ENCODE assay signal across 15 mouse cellular contexts in the genomic region with DNA sequence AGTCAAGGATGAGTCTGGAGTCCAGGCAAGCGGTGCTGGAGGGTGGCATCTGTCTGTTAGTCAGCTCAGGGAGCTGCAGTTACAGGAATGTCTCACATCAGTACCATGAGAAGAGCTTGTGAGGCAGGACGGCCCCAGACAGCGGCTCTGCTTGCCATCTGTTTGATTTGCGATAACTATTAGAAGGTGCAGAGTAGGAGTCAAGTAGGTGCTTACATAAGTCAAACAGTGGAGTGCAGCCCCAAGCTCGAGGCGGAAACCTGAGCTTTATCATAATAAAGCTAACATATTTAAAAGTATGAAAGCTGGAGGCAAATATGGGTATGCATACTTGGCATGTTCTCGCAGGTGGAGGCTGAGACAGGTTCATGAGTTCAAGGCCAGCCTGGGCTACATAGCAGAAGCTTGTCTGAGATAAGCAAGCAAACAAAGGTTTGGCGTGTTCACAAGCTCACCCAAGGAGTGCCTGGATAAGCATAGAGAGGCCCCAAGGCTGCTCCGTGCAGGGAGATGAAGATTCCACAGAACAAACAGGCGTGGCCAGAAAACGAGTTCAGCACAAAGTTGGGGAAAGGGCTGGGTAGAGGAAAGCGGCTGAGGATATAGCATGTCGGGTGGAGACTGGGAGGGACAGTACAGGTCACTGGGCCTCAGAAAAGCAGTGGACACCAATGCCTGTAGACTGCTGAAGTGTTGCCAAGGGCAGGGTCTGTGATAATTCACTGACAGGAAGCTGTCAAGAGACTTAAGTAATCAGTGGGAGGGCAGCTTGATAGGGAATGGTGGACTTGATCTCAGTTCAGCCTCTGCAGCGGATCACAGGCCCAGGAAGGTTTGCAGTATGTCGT.
DNase-seq lines count a peak whose midpoint lies in the region; ATAC-seq and TF ChIP-seq lines count a peak whose summit lies in the region.
"Had no signal": no experiment of that assay in that cellular context is flagged by ENCODE, and none has a peak within 500 bp of the region (broad histone marks: within the 10 kb centered on the region; RNA-seq: fewer than 3 reads in every experiment).

No protein-coding gene starts in this region.

- WGBS in heart, embryonic 15.5 days, result 37% methylated on average over 15 of the region's 15 CpGs
- 43% methylated on average over 15 of the region's 15 CpGs for WGBS in lung, embryonic 16.5 days
- WGBS in lung, adult 2 months, result 52% methylated on average over 15 of the region's 15 CpGs
- WGBS in stomach, postnatal 0 days, result 34% methylated on average over 15 of the region's 15 CpGs
- 88% methylated on average over 15 of the region's 15 CpGs for WGBS in midbrain, embryonic 11.5 days

- peaks cover 26% of the 10 kb centered on the region for H3K4me1 ChIP-seq in heart, embryonic 15.5 days (replicated peaks)
- H3K4me1 ChIP-seq in lung, embryonic 16.5 days (replicated peaks; ENCODE audit: control insufficient read depth, insufficient read depth, low read length), result peaks cover 23% of the 10 kb centered on the region
- peaks cover 10% of the 10 kb centered on the region; the same call in 1 of the 2 replicates for H3K4me1 ChIP-seq in lung, adult 2 months (ENCODE audit: control insufficient read depth, insufficient read depth, low read length)
- H3K4me1 ChIP-seq in stomach, postnatal 0 days (replicated peaks; ENCODE audit: control insufficient read depth, insufficient read depth), result peaks cover 7% of the 10 kb centered on the region
- H3K4me1 ChIP-seq in midbrain, embryonic 11.5 days (ENCODE audit: control insufficient read depth, insufficient read depth, low read length), result no peaks in the 10 kb centered on the region
- H3K4me1 ChIP-seq: hindbrain, embryonic 15.5 days had no signal

- no peak for TF ChIP-seq EP300 in stomach, postnatal 0 days (optimal IDR thresholded peaks at IDR 0.05)

- H3K36me3 ChIP-seq in heart, embryonic 15.5 days, result no peaks in the 10 kb centered on the region
- no peaks in the 10 kb centered on the region for H3K36me3 ChIP-seq in lung, embryonic 16.5 days (ENCODE audit: control insufficient read depth, insufficient read depth, low read length)
- H3K36me3 ChIP-seq in stomach, postnatal 0 days (ENCODE audit: control insufficient read depth, insufficient read depth, low read length), result no peaks in the 10 kb centered on the region
- H3K36me3 ChIP-seq in midbrain, embryonic 11.5 days (ENCODE audit: control insufficient read depth, insufficient read depth, low read length), result no peaks in the 10 kb centered on the region
- H3K36me3 ChIP-seq: G1E; hindbrain, embryonic 15.5 days; neural tube, embryonic 12.5 days had no signal

- TF ChIP-seq CTCF in lung, adult 2 months (IDR thresholded peaks at IDR 0.05; ENCODE audit: insufficient read depth, low read length), result no peak
- no peak for TF ChIP-seq CTCF in stomach, postnatal 0 days (IDR thresholded peaks at IDR 0.05; ENCODE audit: low read depth)

- no peak overlapping the region for H3K4me2 ChIP-seq in heart, embryonic 15.5 days
- H3K4me2 ChIP-seq in lung, embryonic 16.5 days (ENCODE audit: low read depth, low read length), result no peak overlapping the region
- no peak overlapping the region for H3K4me2 ChIP-seq in stomach, postnatal 0 days (replicated peaks; ENCODE audit: low read depth)
- no peak overlapping the region for H3K4me2 ChIP-seq in midbrain, embryonic 11.5 days
- H3K4me2 ChIP-seq: hindbrain, embryonic 15.5 days; neural tube, embryonic 12.5 days had no signal

- H3K9me3 ChIP-seq in heart, embryonic 15.5 days (replicated peaks), result no peaks in the 10 kb centered on the region
- no peaks in the 10 kb centered on the region for H3K9me3 ChIP-seq in lung, embryonic 16.5 days (ENCODE audit: control insufficient read depth, low read length)
- no peaks in the 10 kb centered on the region for H3K9me3 ChIP-seq in stomach, postnatal 0 days (ENCODE audit: control insufficient read depth, low read length)
- no peaks in the 10 kb centered on the region for H3K9me3 ChIP-seq in midbrain, embryonic 11.5 days (ENCODE audit: control insufficient read depth, low read length)
- H3K9me3 ChIP-seq: hindbrain, embryonic 15.5 days; neural tube, embryonic 12.5 days had no signal

- peak; percentile 58 for ATAC-seq in heart, embryonic 15.5 days (replicated peaks; ENCODE audit: insufficient number of reproducible peaks, insufficient read depth, low FRiP score, low read depth)
- peak; percentile 81 for ATAC-seq in lung, embryonic 16.5 days (ENCODE audit: low read depth)
- peak; percentile 91 for ATAC-seq in stomach, postnatal 0 days (ENCODE audit: low FRiP score, low TSS enrichment)
- ATAC-seq in midbrain, embryonic 11.5 days (ENCODE audit: low FRiP score), result no peak

- TF ChIP-seq POLR2A in lung, adult 2 months (IDR thresholded peaks at IDR 0.05; ENCODE audit: borderline replicate concordance, extremely low read depth, low read depth, low read length), result no peak

- H3K9ac ChIP-seq in heart, embryonic 15.5 days, result no peak overlapping the region
- H3K9ac ChIP-seq in lung, embryonic 16.5 days (ENCODE audit: low read length), result no peak overlapping the region
- H3K9ac ChIP-seq in stomach, postnatal 0 days (ENCODE audit: low read length), result no peak overlapping the region
- H3K9ac ChIP-seq in midbrain, embryonic 11.5 days (ENCODE audit: low read length), result no peak overlapping the region
- H3K9ac ChIP-seq: hindbrain, embryonic 15.5 days; neural tube, embryonic 12.5 days had no signal

- no peak for DNase-seq in heart, adult 8-10 months (ENCODE audit: low spot score)
- no peak for DNase-seq in lung, adult 2 months
- peak; percentile 69 for DNase-seq in kidney, postnatal 14 days
- peak; percentile 77 for DNase-seq in stomach, postnatal 0 days (ENCODE audit: low spot score)
- no peak for DNase-seq in midbrain, embryonic 11.5 days (ENCODE audit: low spot score, missing footprints)
- DNase-seq: adrenal gland, postnatal 25 days; cerebellum, adult 9-11 months; gastrocnemius, postnatal 14 days; layer of hippocampus, adult 9-11 months had no signal

- peak overlapping the region; percentile 24; the same call in 1 of the 2 replicates for H3K27ac ChIP-seq in heart, embryonic 15.5 days
- peak overlapping the region; percentile 52 for H3K27ac ChIP-seq in lung, embryonic 16.5 days (ENCODE audit: low read length)
- peak overlapping the region; percentile 58 for H3K27ac ChIP-seq in stomach, postnatal 0 days (replicated peaks)
- no peak overlapping the region for H3K27ac ChIP-seq in midbrain, embryonic 11.5 days (ENCODE audit: low read depth, low read length)
- H3K27ac ChIP-seq: hindbrain, embryonic 15.5 days; neural tube, embryonic 12.5 days had no signal

- H3K27me3 ChIP-seq in heart, embryonic 15.5 days, result no peaks in the 10 kb centered on the region
- no peaks in the 10 kb centered on the region for H3K27me3 ChIP-seq in lung, embryonic 16.5 days (ENCODE audit: control insufficient read depth, insufficient read depth, low read depth, low read length)
- no peaks in the 10 kb centered on the region for H3K27me3 ChIP-seq in stomach, postnatal 0 days (ENCODE audit: control insufficient read depth, insufficient read depth, low read length)
- no peaks in the 10 kb centered on the region for H3K27me3 ChIP-seq in midbrain, embryonic 11.5 days (ENCODE audit: control insufficient read depth, insufficient read depth, low read length)
- H3K27me3 ChIP-seq: hindbrain, embryonic 15.5 days; neural tube, embryonic 12.5 days had no signal

- H3K4me3 ChIP-seq in heart, embryonic 15.5 days, result no peak overlapping the region
- H3K4me3 ChIP-seq in lung, embryonic 16.5 days (ENCODE audit: low read length), result no peak overlapping the region
- H3K4me3 ChIP-seq in lung, adult 2 months (replicated peaks; ENCODE audit: extremely low read depth, low read depth, low read length), result no peak overlapping the region
- no peak overlapping the region for H3K4me3 ChIP-seq in stomach, postnatal 0 days (ENCODE audit: low read depth, low read length)
- H3K4me3 ChIP-seq in midbrain, embryonic 11.5 days (ENCODE audit: low read depth, low read length), result no peak overlapping the region
- H3K4me3 ChIP-seq: erythroblast, embryonic 14.5 days; hindbrain, embryonic 15.5 days; neural tube, embryonic 12.5 days had no signal

Comparison
In these comparisons a context has a peak if more than half of its experiments do, and no peak if none do; other contexts are left out.
1. DNase-seq: peak in kidney, postnatal 14 days (single experiment) and stomach, postnatal 0 days (single experiment); none in heart, adult 8-10 months (single experiment), lung, adult 2 months (single experiment) and midbrain, embryonic 11.5 days (single experiment).